Mouse (Mus musculus): ENCODE results near the gene Stab2. TPM values are rescaled to one million over a fixed set of nuclear protein-coding genes. Genes with fewer than 3 reads are reported as not detected.

Stab2 gene
- polyA plus RNA-seq, 1 experiment from 2014 or later = 0.26 TPM

- Histone ChIP-seq H3K27me3 (ENCODE audit: control insufficient read depth, insufficient read depth, low read length) (no peaks in the 10 kb centered on the region), H3K4me2 (replicated peaks; ENCODE audit: low read depth, low read length) (no peak overlapping the region), H3K4me1 (replicated peaks; ENCODE audit: control insufficient read depth, insufficient read depth, low read length) (no peaks in the 10 kb centered on the region), H3K36me3 (ENCODE audit: control insufficient read depth, insufficient read depth, low read length) (no peaks in the 10 kb centered on the region), H3K9me3 (ENCODE audit: control insufficient read depth, low read length) (no peaks in the 10 kb centered on the region), H3K9ac (ENCODE audit: low read depth, low read length) (no peak overlapping the region), H3K4me3 (ENCODE audit: low read depth, low read length) (no peak overlapping the region), H3K27ac (ENCODE audit: low read depth, low read length) (no peak overlapping the region)
- ATAC-seq (ENCODE audit: low FRiP score) = no peak
- DNase-seq (ENCODE audit: low spot score) = no peak
- 93% methylated on average over 9 of the region's 9 CpGs for WGBS
Measured at GRCm38 (mm10) chr10:86794794-86795535, 212.9 kb downstream of the Stab2 start.

GRCm38 (mm10) chr10:86794196-86794595 is 213.6 kb downstream of the Stab2 start:
- no peaks in the 10 kb centered on the region for H3K27me3 ChIP-seq (ENCODE audit: control insufficient read depth, insufficient read depth, low read length)
- H3K4me2 ChIP-seq (replicated peaks; ENCODE audit: low read depth, low read length) = no peak overlapping the region
- no peaks in the 10 kb centered on the region for H3K36me3 ChIP-seq (ENCODE audit: control insufficient read depth, insufficient read depth, low read length)
- ATAC-seq (ENCODE audit: low FRiP score) (no peak), DNase-seq (ENCODE audit: low spot score) (no peak)
- no peaks in the 10 kb centered on the region for H3K4me1 ChIP-seq (replicated peaks; ENCODE audit: control insufficient read depth, insufficient read depth, low read length)
- H3K4me3 ChIP-seq (ENCODE audit: low read depth, low read length) = no peak overlapping the region
- no peaks in the 10 kb centered on the region for H3K9me3 ChIP-seq (ENCODE audit: control insufficient read depth, low read length)
- WGBS = 85% methylated on average over 4 of the region's 4 CpGs
- H3K9ac ChIP-seq (ENCODE audit: low read depth, low read length) = no peak overlapping the region
- H3K27ac ChIP-seq (ENCODE audit: low read depth, low read length) = no peak overlapping the region

GRCm38 (mm10) chr10:86793509-86793951 is 214.3 kb downstream of the Stab2 start:
- Histone ChIP-seq H3K9ac (ENCODE audit: low read depth, low read length) (no peak overlapping the region), H3K4me2 (replicated peaks; ENCODE audit: low read depth, low read length) (no peak overlapping the region), H3K36me3 (ENCODE audit: control insufficient read depth, insufficient read depth, low read length) (no peaks in the 10 kb centered on the region), H3K4me1 (replicated peaks; ENCODE audit: control insufficient read depth, insufficient read depth, low read length) (no peaks in the 10 kb centered on the region), H3K4me3 (ENCODE audit: low read depth, low read length) (no peak overlapping the region), H3K27ac (ENCODE audit: low read depth, low read length) (no peak overlapping the region), H3K9me3 (ENCODE audit: control insufficient read depth, low read length) (no peaks in the 10 kb centered on the region), H3K27me3 (ENCODE audit: control insufficient read depth, insufficient read depth, low read length) (no peaks in the 10 kb centered on the region)
- DNase-seq (ENCODE audit: low spot score) (no peak), ATAC-seq (ENCODE audit: low FRiP score) (no peak)
- 75% methylated on average over 2 of the region's 2 CpGs for WGBS

GRCm38 (mm10) chr10:86791507-86792184 is 216.2 kb downstream of the Stab2 start:
- H3K9ac ChIP-seq (ENCODE audit: low read depth, low read length) = no peak overlapping the region
- ATAC-seq (ENCODE audit: low FRiP score) (no peak), DNase-seq (ENCODE audit: low spot score) (no peak)
- WGBS = 75% methylated on average over 7 of the region's 7 CpGs
- H3K4me3 ChIP-seq (ENCODE audit: low read depth, low read length) = no peak overlapping the region
- no peaks in the 10 kb centered on the region for H3K4me1 ChIP-seq (replicated peaks; ENCODE audit: control insufficient read depth, insufficient read depth, low read length)
- H3K36me3 ChIP-seq (ENCODE audit: control insufficient read depth, insufficient read depth, low read length) = no peaks in the 10 kb centered on the region
- no peaks in the 10 kb centered on the region for H3K27me3 ChIP-seq (ENCODE audit: control insufficient read depth, insufficient read depth, low read length)
- H3K4me2 ChIP-seq (replicated peaks; ENCODE audit: low read depth, low read length) = no peak overlapping the region
- H3K27ac ChIP-seq (ENCODE audit: low read depth, low read length) = no peak overlapping the region
- H3K9me3 ChIP-seq (ENCODE audit: control insufficient read depth, low read length) = no peaks in the 10 kb centered on the region

Other genes starting within 250 kb of the Stab2 start
- not detected in 2 replicates for gene Gm49358, start 244.1 kb downstream of the Stab2 start, polyA plus RNA-seq (2014; fragmentation: Nextera tagmentation; extraction: Ambion mirVana)
- 1.5 and 1.7 TPM in 2 replicates for gene Nt5dc3, start 229.0 kb downstream of the Stab2 start, polyA plus RNA-seq (2014; fragmentation: Nextera tagmentation; extraction: Ambion mirVana)
- 0.14 and 0.42 TPM in 2 replicates for gene 1700113H08Rik, start 50.0 kb upstream of the Stab2 start, polyA plus RNA-seq (2014; fragmentation: Nextera tagmentation; extraction: Ambion mirVana)